Mouse (Mus musculus): ENCODE results near the gene Sult6b2.

DNA sequence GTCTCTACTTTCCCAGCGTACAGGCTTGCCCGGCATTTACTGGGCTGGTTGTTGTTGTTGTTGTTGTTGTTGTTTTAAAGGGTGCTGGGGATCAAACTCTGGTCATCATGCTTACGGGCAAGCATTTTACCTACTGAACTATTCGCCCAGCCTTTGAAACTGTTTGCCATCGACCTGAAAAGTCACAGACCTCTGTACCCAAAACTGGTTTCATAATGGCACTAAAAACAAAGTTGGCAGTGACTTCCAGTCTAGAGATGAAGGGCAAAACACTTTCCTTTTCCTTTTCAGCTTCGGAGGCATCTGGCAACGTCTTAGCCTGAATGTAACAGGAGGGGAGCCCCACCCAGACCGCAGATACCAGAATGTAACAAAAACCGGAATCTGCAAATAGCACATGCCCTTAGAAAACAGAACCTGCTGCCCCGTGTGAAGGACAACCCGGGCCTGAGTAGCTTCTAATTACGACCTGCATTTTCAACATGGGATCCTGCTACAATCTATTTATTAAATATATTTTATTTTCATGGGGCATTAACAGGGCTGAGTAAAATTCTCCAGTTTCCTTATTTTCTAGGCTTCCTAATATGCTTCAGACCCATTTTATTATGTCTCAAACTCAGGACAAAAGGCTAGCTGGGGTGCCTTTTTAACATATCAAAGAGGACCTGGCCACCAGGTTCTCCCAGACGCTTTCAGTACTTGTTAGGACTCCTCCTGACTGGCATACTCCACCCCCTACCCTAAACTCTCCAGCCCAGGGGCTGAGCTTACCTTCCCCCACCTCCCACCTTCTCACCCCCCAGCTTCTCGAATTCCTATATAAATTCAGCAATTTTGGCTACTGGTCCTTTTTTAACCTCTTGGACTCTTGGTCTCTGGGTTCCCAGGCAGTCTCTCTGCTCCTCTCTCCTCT lies 51.7 kb downstream of the Sult6b2 start:
- no peak for TF ChIP-seq GATA1 (IDR thresholded peaks at IDR 0.05; ENCODE audit: borderline replicate concordance, low read length)
- no peak for TF ChIP-seq FLI1 (IDR thresholded peaks at IDR 0.05; ENCODE audit: low read length)
